Mouse (Mus musculus) kidney, embryonic 15.5 days (tissue): ENCODE data around the gene Lrrc3b. TPM values are rescaled to one million over a fixed set of nuclear protein-coding genes. Genes with fewer than 3 reads are reported as not detected.

ENCODE experiments used
- ATAC-seq: fragments of 200-750 bp; cut with Nextera tagmentation; replicated peaks from 2 replicates; pipeline ENCODE4 v1.8.0; 2017; ENCODE audit warnings: moderate TSS enrichment; ENCODE audit not compliant: low FRiP score
- H3K27ac ChIP-seq: fragments of 300-500 bp; sonication (generic); 2 replicates; pipeline ENCODE4 v1.5.1; 2015; ENCODE audit warnings: mild to moderate bottlenecking, inconsistent platforms
- H3K27me3 ChIP-seq: fragments of 300-500 bp; sonication (generic); 2 replicates; pipeline ENCODE4 v1.6.1; 2015; ENCODE audit warnings: inconsistent platforms
- H3K36me3 ChIP-seq: fragments of 300-500 bp; sonication (generic); 2 replicates; pipeline ENCODE4 v1.6.1; 2015; ENCODE audit warnings: inconsistent platforms
- H3K4me1 ChIP-seq: fragments of 300-500 bp; sonication (generic); 2 replicates; pipeline ENCODE4 v1.6.1; 2015; ENCODE audit warnings: inconsistent platforms
- H3K4me2 ChIP-seq: fragments of 300-500 bp; sonication (generic); 2 replicates; pipeline ENCODE4 v1.6.1; 2015; ENCODE audit warnings: moderate library complexity, mild to moderate bottlenecking, inconsistent platforms
- H3K4me3 ChIP-seq: fragments of 300-500 bp; sonication (generic); replicated peaks from 2 replicates; pipeline ENCODE4 v1.5.1; 2015; ENCODE audit warnings: mild to moderate bottlenecking, inconsistent platforms
- H3K9ac ChIP-seq: fragments of 300-500 bp; sonication (generic); 2 replicates; pipeline ENCODE4 v1.6.1; 2015; ENCODE audit warnings: mild to moderate bottlenecking, inconsistent platforms
- H3K9me3 ChIP-seq: fragments of 300-500 bp; sonication (generic); replicated peaks from 2 replicates; pipeline ENCODE4 v1.6.1; 2016; ENCODE audit warnings: inconsistent platforms
- WGBS: fragments of 180-500 bp; shearing (Covaris S2); methylation state at CpG from one replicate; pipeline ENCODE4 v1.1.7; 2015; ENCODE audit warnings: mixed read lengths; 5-methylcytosine and 5-hydroxymethylcytosine counted together
- polyA plus RNA-seq: library from polyadenylated mRNA; unstranded; fragments of >200 nt; fragmentation: Nextera tagmentation; extraction: Ambion mirVana; gene quantifications from 2 replicates; pipeline ENCODE4 v1.2.1, GENCODE M21; 2015

Lrrc3b gene
- polyA plus RNA-seq = 4.4 and 5.4 TPM in 2 replicates

GRCm38 (mm10) chr14:15438485-15439157 lies at the start of gene Lrrc3b:
TSS of gene Lrrc3b (minus strand) at chr14:15438987.
- H3K9me3 ChIP-seq = no peaks in the 10 kb centered on the region
- no peaks in the 10 kb centered on the region for H3K36me3 ChIP-seq
- peak within 1 kb of the TSS; percentile 56 for H3K27ac ChIP-seq
- peaks cover 32% of the 10 kb centered on the region for H3K27me3 ChIP-seq
- H3K4me2 ChIP-seq = peak within 1 kb of the TSS; percentile 98
- ATAC-seq = peak; percentile 92
- peak within 1 kb of the TSS; percentile 55 for H3K9ac ChIP-seq
- peak within 1 kb of the TSS; percentile 62 for H3K4me3 ChIP-seq
- under 1% methylated on average over 51 of the region's 51 CpGs for WGBS
- peaks cover 13% of the 10 kb centered on the region for H3K4me1 ChIP-seq

GRCm38 (mm10) chr14:15477668-15478067 lies 38.9 kb upstream of the Lrrc3b start:
- Histone ChIP-seq H3K9me3 (no peaks in the 10 kb centered on the region), H3K4me3 (no peak overlapping the region), H3K27ac (no peak overlapping the region), H3K4me2 (no peak overlapping the region), H3K36me3 (no peaks in the 10 kb centered on the region), H3K4me1 (no peaks in the 10 kb centered on the region), H3K9ac (no peak overlapping the region), H3K27me3 (no peaks in the 10 kb centered on the region)
- no peak for ATAC-seq

- Histone ChIP-seq H3K27ac (no peak overlapping the region), H3K9me3 (no peaks in the 10 kb centered on the region), H3K4me3 (peak overlapping the region; percentile 62), H3K36me3 (no peaks in the 10 kb centered on the region), H3K27me3 (peaks cover 32% of the 10 kb centered on the region), H3K9ac (peak overlapping the region; percentile 55), H3K4me2 (peak overlapping the region; percentile 98), H3K4me1 (peaks cover 13% of the 10 kb centered on the region)
- ATAC-seq = peak; percentile 47
- under 1% methylated on average over 11 of the region's 11 CpGs for WGBS
These were observed 697 bp downstream of the Lrrc3b start for GRCm38 (mm10) chr14:15438096-15438484.

- Histone ChIP-seq H3K27ac (no peak overlapping the region), H3K36me3 (no peaks in the 10 kb centered on the region), H3K4me1 (peaks cover 13% of the 10 kb centered on the region), H3K4me3 (peak overlapping the region; percentile 62), H3K27me3 (peaks cover 32% of the 10 kb centered on the region), H3K9me3 (no peaks in the 10 kb centered on the region), H3K9ac (peak overlapping the region; percentile 55; the same call in 1 of the 2 replicates), H3K4me2 (peak overlapping the region; percentile 98)
- no peak for ATAC-seq
- 1% methylated on average over 15 of the region's 15 CpGs for WGBS
These were observed 1.3 kb downstream of the Lrrc3b start for GRCm38 (mm10) chr14:15437501-15437941.

- Histone ChIP-seq H3K4me3 (peak overlapping the region; percentile 62), H3K27ac (no peak overlapping the region), H3K4me1 (peaks cover 13% of the 10 kb centered on the region), H3K36me3 (no peaks in the 10 kb centered on the region), H3K9ac (no peak overlapping the region), H3K27me3 (peaks cover 32% of the 10 kb centered on the region), H3K9me3 (no peaks in the 10 kb centered on the region), H3K4me2 (peak overlapping the region; percentile 98)
- WGBS = 53% methylated on average over 4 of the region's 4 CpGs
- no peak for ATAC-seq
These were observed 1.7 kb downstream of the Lrrc3b start for GRCm38 (mm10) chr14:15437046-15437445.

GRCm38 (mm10) chr14:15436586-15436985 lies 2.2 kb downstream of the Lrrc3b start:
- Histone ChIP-seq H3K9ac (no peak overlapping the region), H3K27ac (no peak overlapping the region), H3K4me3 (no peak overlapping the region), H3K4me1 (peaks cover 13% of the 10 kb centered on the region), H3K27me3 (peaks cover 32% of the 10 kb centered on the region), H3K36me3 (no peaks in the 10 kb centered on the region), H3K9me3 (no peaks in the 10 kb centered on the region), H3K4me2 (no peak overlapping the region)
- WGBS = 95% methylated on average over 4 of the region's 4 CpGs
- ATAC-seq = no peak

GRCm38 (mm10) chr14:15432396-15432795 lies 6.4 kb downstream of the Lrrc3b start:
- no peaks in the 10 kb centered on the region; the same call in 1 of the 2 replicates for H3K4me1 ChIP-seq
- 71% methylated on average over 1 of the region's 1 CpGs for WGBS
- peaks cover 12% of the 10 kb centered on the region for H3K27me3 ChIP-seq
- H3K4me3 ChIP-seq = no peak overlapping the region
- no peak overlapping the region for H3K27ac ChIP-seq
- H3K9me3 ChIP-seq = no peaks in the 10 kb centered on the region
- no peaks in the 10 kb centered on the region for H3K36me3 ChIP-seq
- no peak overlapping the region for H3K4me2 ChIP-seq
- ATAC-seq = no peak
- H3K9ac ChIP-seq = no peak overlapping the region

- Histone ChIP-seq H3K4me1 (no peaks in the 10 kb centered on the region), H3K27ac (no peak overlapping the region), H3K4me2 (no peak overlapping the region), H3K4me3 (no peak overlapping the region), H3K9me3 (no peaks in the 10 kb centered on the region), H3K27me3 (no peaks in the 10 kb centered on the region), H3K9ac (no peak overlapping the region), H3K36me3 (no peaks in the 10 kb centered on the region)
- ATAC-seq = no peak
- WGBS = 85% methylated on average over 1 of the region's 1 CpGs
These were observed 17.2 kb downstream of the Lrrc3b start for GRCm38 (mm10) chr14:15421624-15422023.

GRCm38 (mm10) chr14:15410686-15411534 lies 27.9 kb downstream of the Lrrc3b start:
- 76% methylated on average over 8 of the region's 8 CpGs for whole genome bisulfite sequencing
- H3K4me2 ChIP-seq = no peak overlapping the region

GRCm38 (mm10) chr14:15385536-15385935 lies 53.3 kb downstream of the Lrrc3b start:
- no peaks in the 10 kb centered on the region for H3K27me3 ChIP-seq
- ATAC-seq = no peak
- H3K4me3 ChIP-seq = no peak overlapping the region
- no peak overlapping the region for H3K27ac ChIP-seq
- H3K4me2 ChIP-seq = no peak overlapping the region
- no peaks in the 10 kb centered on the region for H3K9me3 ChIP-seq
- 90% methylated on average over 2 of the region's 2 CpGs for WGBS
- H3K36me3 ChIP-seq = no peaks in the 10 kb centered on the region
- H3K4me1 ChIP-seq = no peaks in the 10 kb centered on the region
- no peak overlapping the region for H3K9ac ChIP-seq

More at GRCm38 (mm10) chr14:15410686-15411534, 27.9 kb downstream of the Lrrc3b start:
- Histone ChIP-seq H3K36me3 (no peaks in the 10 kb centered on the region), H3K27ac (no peak overlapping the region), H3K9me3 (no peaks in the 10 kb centered on the region), H3K4me3 (no peak overlapping the region), H3K27me3 (no peaks in the 10 kb centered on the region), H3K4me1 (no peaks in the 10 kb centered on the region), H3K9ac (no peak overlapping the region)
- ATAC-seq = no peak

GRCm38 (mm10) chr14:15384972-15385371 lies 53.8 kb downstream of the Lrrc3b start:
- no peak for ATAC-seq
- Histone ChIP-seq H3K27me3 (no peaks in the 10 kb centered on the region), H3K4me1 (no peaks in the 10 kb centered on the region), H3K4me2 (no peak overlapping the region), H3K9me3 (no peaks in the 10 kb centered on the region), H3K4me3 (no peak overlapping the region), H3K27ac (no peak overlapping the region), H3K36me3 (no peaks in the 10 kb centered on the region), H3K9ac (no peak overlapping the region)
- 72% methylated on average over 2 of the region's 2 CpGs for WGBS

- H3K4me2 ChIP-seq = no peak overlapping the region
- no peak for ATAC-seq
- WGBS = 52% methylated on average over 5 of the region's 5 CpGs
- no peaks in the 10 kb centered on the region for H3K27me3 ChIP-seq
- H3K27ac ChIP-seq = no peak overlapping the region
- no peaks in the 10 kb centered on the region for H3K9me3 ChIP-seq
- no peaks in the 10 kb centered on the region for H3K4me1 ChIP-seq
- no peaks in the 10 kb centered on the region for H3K36me3 ChIP-seq
- no peak overlapping the region for H3K4me3 ChIP-seq
- H3K9ac ChIP-seq = no peak overlapping the region
These were observed 54.3 kb downstream of the Lrrc3b start for GRCm38 (mm10) chr14:15384532-15384931.
